ENCODE assay signal across 8 mouse cellular contexts in genomic region chr17:6016213-6016780, GRCm38 (mm10).
A peak's percentile ranks its signal among the peaks of the same experiment; 100 is the strongest.
DNase-seq lines count a peak whose midpoint lies in the region; ATAC-seq lines count a peak whose summit lies in the region.

No protein-coding gene starts in this region.

- DNase-seq in CD4-positive helper T cell, adult 2 months (ENCODE audit: low read depth, low spot score): peak; percentile 39
- peak; percentile 76 for DNase-seq in brain, adult 2 months (ENCODE audit: low read depth, low spot score)
- peak; percentile 58 for DNase-seq in heart, postnatal 4 days
- no peak for DNase-seq in midbrain, embryonic 10.5 days (ENCODE audit: low spot score)
- no peak for DNase-seq in frontal cortex, postnatal 36 days (ENCODE audit: low spot score in 2 of 2)
- no peak for DNase-seq in right cerebral cortex, postnatal 10 days (ENCODE audit: low spot score in 2 of 2)

- no peak overlapping the region for H3K4me2 ChIP-seq in forebrain, embryonic 12.5 days

- H3K79me2 ChIP-seq in macrophage (ENCODE audit: inconsistent target): no peaks in the 10 kb centered on the region

- no peaks in the 10 kb centered on the region for H3K9me3 ChIP-seq in midbrain, embryonic 10.5 days (replicated peaks)
- no peaks in the 10 kb centered on the region for H3K9me3 ChIP-seq in forebrain, embryonic 12.5 days

- H3K27ac ChIP-seq in macrophage: peak overlapping the region; percentile 86
- H3K27ac ChIP-seq in midbrain, embryonic 10.5 days (replicated peaks): no peak overlapping the region
- H3K27ac ChIP-seq in forebrain, embryonic 12.5 days: no peak overlapping the region

- no peaks in the 10 kb centered on the region for H3K27me3 ChIP-seq in midbrain, embryonic 10.5 days (ENCODE audit: low read depth, poor library complexity, severe bottlenecking)
- H3K27me3 ChIP-seq in forebrain, embryonic 12.5 days: no peaks in the 10 kb centered on the region

- ATAC-seq in forebrain, embryonic 12.5 days (ENCODE audit: low FRiP score): no peak

- H3K36me3 ChIP-seq in macrophage (ENCODE audit: inconsistent target): 0 out of 2 replicates have a peak, but pooled peaks cover 11% of the 10 kb centered on the region
- H3K36me3 ChIP-seq in midbrain, embryonic 10.5 days: no peaks in the 10 kb centered on the region
- no peaks in the 10 kb centered on the region for H3K36me3 ChIP-seq in forebrain, embryonic 12.5 days (replicated peaks)

- H3K4me3 ChIP-seq in macrophage (ENCODE audit: inconsistent target): no peak overlapping the region
- no peak overlapping the region for H3K4me3 ChIP-seq in midbrain, embryonic 10.5 days
- H3K4me3 ChIP-seq in forebrain, embryonic 12.5 days (replicated peaks): no peak overlapping the region

- WGBS in macrophage (ENCODE audit: missing documents): 49% methylated on average over 4 of the region's 7 CpGs
- 80% methylated on average over 7 of the region's 7 CpGs for WGBS in midbrain, embryonic 10.5 days
- 78% methylated on average over 7 of the region's 7 CpGs for WGBS in forebrain, embryonic 12.5 days

- H3K4me1 ChIP-seq in midbrain, embryonic 10.5 days: peaks cover 8% of the 10 kb centered on the region; the same call in 1 of the 2 replicates
- H3K4me1 ChIP-seq in forebrain, embryonic 12.5 days: no peaks in the 10 kb centered on the region; the same call in 1 of the 2 replicates

- H3K9ac ChIP-seq in forebrain, embryonic 12.5 days: no peak overlapping the region

Comparison
In these comparisons a context has a peak if more than half of its experiments do, and no peak if none do; other contexts are left out.
1. DNase-seq: peak in CD4-positive helper T cell, adult 2 months (single experiment), brain, adult 2 months (single experiment) and heart, postnatal 4 days (single experiment); none in midbrain, embryonic 10.5 days (single experiment), frontal cortex, postnatal 36 days (0 of 2) and right cerebral cortex, postnatal 10 days (0 of 2).